In the genomic region with DNA sequence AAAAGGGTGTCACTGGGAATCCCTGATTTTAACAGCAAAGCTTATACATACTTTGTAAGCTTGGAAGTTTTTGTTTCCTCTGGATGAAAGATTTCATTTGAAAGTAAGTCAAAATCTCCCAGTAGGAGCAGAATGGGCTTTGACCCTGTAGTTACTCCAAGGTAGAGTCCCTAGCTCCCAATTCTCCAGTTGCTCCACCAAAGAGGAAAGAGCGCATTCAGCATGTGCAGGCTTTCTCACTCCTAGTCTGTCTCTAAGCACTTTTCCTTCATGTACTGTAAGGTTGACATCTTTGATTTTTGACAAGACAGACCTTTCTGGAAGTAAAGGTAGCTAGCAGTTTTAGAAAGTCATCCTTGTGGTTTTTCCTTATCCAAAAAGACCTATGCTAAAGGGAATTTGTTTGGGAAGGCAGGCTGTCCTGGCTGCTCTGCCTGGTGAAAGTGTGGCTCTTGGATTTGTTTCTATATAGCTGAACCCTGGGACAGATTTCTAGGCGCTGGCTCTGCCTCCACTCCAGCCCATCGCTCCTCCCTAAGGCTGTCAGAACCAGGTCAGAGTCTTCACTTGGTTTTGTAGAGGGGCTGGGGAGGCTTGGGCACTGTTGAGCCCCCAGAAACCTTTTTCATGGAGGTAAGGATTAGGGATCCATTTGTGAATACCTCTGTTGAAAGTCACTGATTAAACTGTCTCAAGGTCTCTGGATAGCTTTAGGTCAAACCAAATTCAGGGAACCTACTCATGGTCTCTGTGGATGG, we compare ENCODE assay signal across 8 mouse cellular contexts. TPM values are rescaled to one million over a fixed set of nuclear protein-coding genes. Genes with fewer than 3 reads are reported as not detected.
DNase-seq lines count a peak whose midpoint lies in the region; ATAC-seq lines count a peak whose summit lies in the region.

No protein-coding gene starts in this region.

- H3K9ac ChIP-seq in kidney, embryonic 14.5 days (ENCODE audit: low read depth, low read length): peak overlapping the region; percentile 44; the same call in 1 of the 2 replicates
- H3K9ac ChIP-seq in heart, embryonic 14.5 days (ENCODE audit: low read length): peak overlapping the region; percentile 60
- peak overlapping the region; percentile 68 for H3K9ac ChIP-seq in liver, embryonic 15.5 days

- H3K9me3 ChIP-seq in kidney, embryonic 14.5 days (ENCODE audit: control insufficient read depth, low read length): no peaks in the 10 kb centered on the region
- H3K9me3 ChIP-seq in heart, embryonic 14.5 days (ENCODE audit: control insufficient read depth, low read length): no peaks in the 10 kb centered on the region
- H3K9me3 ChIP-seq in liver, embryonic 15.5 days (replicated peaks): no peaks in the 10 kb centered on the region

- no peak for ATAC-seq in kidney, embryonic 14.5 days (ENCODE audit: low FRiP score, low TSS enrichment)
- no peak for ATAC-seq in heart, embryonic 14.5 days (ENCODE audit: insufficient number of reproducible peaks, insufficient read depth, low FRiP score, low read depth)
- no peak for ATAC-seq in liver, embryonic 15.5 days (ENCODE audit: insufficient read depth)

- no peak for DNase-seq in kidney, postnatal 14 days
- DNase-seq in NIH3T3 (ENCODE audit: low read depth): peak; percentile 18
- DNase-seq in natural killer cell, adult 2 months (ENCODE audit: low spot score in 2 of 2): no peak
- DNase-seq in layer of hippocampus, adult 9-11 months: no peak
- DNase-seq in layer of hippocampus, postnatal 14 days (ENCODE audit: low spot score in 2 of 2): no peak

- H3K4me1 ChIP-seq in kidney, embryonic 14.5 days (ENCODE audit: control insufficient read depth, insufficient read depth, low read length): peaks cover 30% of the 10 kb centered on the region
- peaks cover 22 to 39% of the 10 kb centered on the region in 2 experiments for H3K4me1 ChIP-seq in heart, embryonic 14.5 days (ENCODE audit: control insufficient read depth in 2 of 2, insufficient read depth in 2 of 2, low read length in 2 of 2)
- H3K4me1 ChIP-seq in liver, embryonic 15.5 days (replicated peaks): peaks cover 63% of the 10 kb centered on the region

- H3K36me3 ChIP-seq in kidney, embryonic 14.5 days (ENCODE audit: control insufficient read depth, insufficient read depth, low read length): no peaks in the 10 kb centered on the region
- peaks cover 4% of the 10 kb centered on the region; the same call in 1 of the 2 replicates for H3K36me3 ChIP-seq in heart, embryonic 14.5 days (ENCODE audit: control insufficient read depth, insufficient read depth, low read length)
- peaks cover 12% of the 10 kb centered on the region; the same call in 1 of the 2 replicates for H3K36me3 ChIP-seq in liver, embryonic 15.5 days (replicated peaks)

- no peak overlapping the region for H3K4me3 ChIP-seq in kidney, embryonic 14.5 days (ENCODE audit: low read length)
- H3K4me3 ChIP-seq in heart, embryonic 14.5 days (ENCODE audit: control insufficient read depth in 1 of 2, insufficient read depth in 1 of 2, low read depth in 1 of 2, low read length in 2 of 2): 0 out of 4 replicates have a peak overlapping the region, but pooled peaks of 1 of the 2 experiments have one; percentile 9
- peak overlapping the region; percentile 48 for H3K4me3 ChIP-seq in liver, embryonic 15.5 days (replicated peaks)

- H3K27me3 ChIP-seq in kidney, embryonic 14.5 days (ENCODE audit: control insufficient read depth, insufficient read depth, low read length): no peaks in the 10 kb centered on the region
- H3K27me3 ChIP-seq in heart, embryonic 14.5 days (ENCODE audit: control insufficient read depth, insufficient read depth, low read length): no peaks in the 10 kb centered on the region
- H3K27me3 ChIP-seq in liver, embryonic 15.5 days: no peaks in the 10 kb centered on the region

- H3K4me2 ChIP-seq in kidney, embryonic 14.5 days (replicated peaks; ENCODE audit: low read depth, low read length): no peak overlapping the region; the same call in 1 of the 2 replicates
- peak overlapping the region; percentile 57 for H3K4me2 ChIP-seq in heart, embryonic 14.5 days (ENCODE audit: low read length)
- peak overlapping the region; percentile 72 for H3K4me2 ChIP-seq in liver, embryonic 15.5 days

- H3K27ac ChIP-seq in kidney, embryonic 14.5 days (ENCODE audit: low read depth, low read length): peak overlapping the region; percentile 90
- peak overlapping the region; percentile 86 to 93 for H3K27ac ChIP-seq in heart, embryonic 14.5 days (replicated peaks in 1 of 2; ENCODE audit: control insufficient read depth in 1 of 2, insufficient read depth in 1 of 2, low read depth in 2 of 2, low read length in 2 of 2)
- H3K27ac ChIP-seq in liver, embryonic 15.5 days (replicated peaks): peak overlapping the region; percentile 99

- WGBS in kidney, embryonic 14.5 days: 79% methylated on average over 3 of the region's 3 CpGs
- WGBS in heart, embryonic 14.5 days: 73% methylated on average over 3 of the region's 3 CpGs
- WGBS in liver, embryonic 15.5 days (ENCODE audit: insufficient replicate concordance): 54% methylated on average over 3 of the region's 3 CpGs

RNA-seq across cellular contexts. Expression of gene Zc3h4, which starts 3.8 kb away (rescaled TPM):
- polyA plus RNA-seq in kidney, embryonic 14.5 days (2014; fragmentation: Nextera tagmentation; extraction: Ambion mirVana): 16.7 and 23.6 TPM in 2 replicates
- polyA plus RNA-seq in heart, embryonic 14.5 days (2014; fragmentation: Nextera tagmentation; extraction: Ambion mirVana): 8.6 and 10.6 TPM in 2 replicates
- polyA plus RNA-seq in liver, embryonic 15.5 days (2015; fragmentation: Nextera tagmentation; extraction: Ambion mirVana): 8.0 and 10.8 TPM in 2 replicates
- 10 to 100 TPM; 49.0 to 54.2 TPM for total RNA-seq in layer of hippocampus, postnatal 14 days (2021)

RNA-seq across cellular contexts. Expression of gene Sae1, which starts 16.9 kb away (rescaled TPM):
- polyA plus RNA-seq in kidney, embryonic 14.5 days (2014; fragmentation: Nextera tagmentation; extraction: Ambion mirVana): 241 and 323 TPM in 2 replicates
- polyA plus RNA-seq in heart, embryonic 14.5 days (2014; fragmentation: Nextera tagmentation; extraction: Ambion mirVana): 179 and 183 TPM in 2 replicates
- polyA plus RNA-seq in liver, embryonic 15.5 days (2015; fragmentation: Nextera tagmentation; extraction: Ambion mirVana): 97.7 and 98.0 TPM in 2 replicates
- 100 to 1,000 TPM in 1 of 2 experiments, 10 to 100 TPM in 1; 95.9 to 105 TPM for total RNA-seq in layer of hippocampus, postnatal 14 days (2021)

RNA-seq across cellular contexts. Expression of gene Tmem160, which starts 48.1 kb away (rescaled TPM):
- 56.0 TPM in 2 replicates for polyA plus RNA-seq in kidney, embryonic 14.5 days (2014; fragmentation: Nextera tagmentation; extraction: Ambion mirVana)
- polyA plus RNA-seq in heart, embryonic 14.5 days (2014; fragmentation: Nextera tagmentation; extraction: Ambion mirVana): 87.5 and 96.7 TPM in 2 replicates
- 28.8 and 30.4 TPM in 2 replicates for polyA plus RNA-seq in liver, embryonic 15.5 days (2015; fragmentation: Nextera tagmentation; extraction: Ambion mirVana)
- 10 to 100 TPM; 90.2 to 90.8 TPM for total RNA-seq in layer of hippocampus, postnatal 14 days (2021)
